Mouse (Mus musculus) liver, postnatal 0 days (tissue): ENCODE data around the gene Lypd5. TPM values are rescaled to one million over a fixed set of nuclear protein-coding genes. Genes with fewer than 3 reads are reported as not detected.

Experiments
- ATAC-seq: fragments of 200-750 bp; cut with Nextera tagmentation; 2 replicates; pipeline ENCODE4 v1.8.0; 2017; ENCODE audit warnings: mild to moderate bottlenecking, moderate library complexity
- DNase-seq: peaks from one replicate; pipeline ENCODE4 v3.0.0-alpha.2; 2016
- H3K27ac ChIP-seq: fragments of 300-500 bp; sonication (generic); 2 replicates; pipeline ENCODE4 v1.5.1; 2014; ENCODE audit warnings: antibody characterized with exemption, moderate library complexity, mild to moderate bottlenecking, low read depth
- H3K27me3 ChIP-seq: fragments of 300-500 bp; sonication (generic); 2 replicates; pipeline ENCODE4 v1.6.1; 2014; ENCODE audit warnings: low read length, control low read depth, mixed read lengths; ENCODE audit not compliant: insufficient read depth
- H3K36me3 ChIP-seq: fragments of 300-500 bp; sonication (generic); replicated peaks from 2 replicates; pipeline ENCODE4 v1.6.1; 2014; ENCODE audit warnings: mild to moderate bottlenecking, control low read depth, low read length, moderate library complexity, mixed read lengths; ENCODE audit not compliant: insufficient read depth
- H3K4me1 ChIP-seq: fragments of 300-500 bp; sonication (generic); 2 replicates; pipeline ENCODE4 v1.6.1; 2014; ENCODE audit warnings: antibody characterized with exemption, mild to moderate bottlenecking, control low read depth; ENCODE audit not compliant: insufficient read depth
- H3K4me2 ChIP-seq: fragments of 300-500 bp; sonication (generic); 2 replicates; pipeline ENCODE4 v1.6.1; 2014; ENCODE audit warnings: low read depth, mild to moderate bottlenecking, low read length, moderate library complexity, mixed read lengths
- H3K4me3 ChIP-seq: fragments of 300-500 bp; sonication (generic); 2 replicates; pipeline ENCODE4 v1.5.1; 2014; ENCODE audit warnings: low read depth, low read length
- H3K9ac ChIP-seq: fragments of 300-500 bp; sonication (generic); replicated peaks from 2 replicates; pipeline ENCODE4 v1.6.1; 2014; ENCODE audit warnings: mild to moderate bottlenecking, moderate library complexity
- H3K9me3 ChIP-seq: fragments of 300-500 bp; sonication (generic); 2 replicates; pipeline ENCODE4 v1.6.1; 2016; ENCODE audit warnings: mild to moderate bottlenecking, control low read depth, low read length, mixed read lengths
- CTCF ChIP-seq: sonication (generic); IDR thresholded peaks from 2 replicates; pipeline ENCODE4 v1.5.1; 2016; ENCODE audit warnings: antibody characterized with exemption, low read depth
- EP300 ChIP-seq: IDR thresholded peaks from 2 replicates; pipeline ENCODE4 v1.6.1; 2016; ENCODE audit warnings: antibody characterized with exemption, low read depth, mild to moderate bottlenecking
- WGBS: fragments of 180-500 bp; shearing (Covaris S2); extraction: QIAGEN DNeasy Blood & Tissue Kit; methylation state at CpG from one replicate; pipeline ENCODE4 v1.1.7; 2014; ENCODE audit not compliant: insufficient replicate concordance; 5-methylcytosine and 5-hydroxymethylcytosine counted together
- polyA plus RNA-seq: library from polyadenylated mRNA; unstranded; fragments of >200 nt; fragmentation: Nextera tagmentation; extraction: Ambion mirVana; gene quantifications from 2 replicates; pipeline ENCODE4 v1.2.1, GENCODE M21; 2015

Gene Lypd5
- polyA plus RNA-seq, 1 experiment from 2014 or later = 0.06 TPM

DNA sequence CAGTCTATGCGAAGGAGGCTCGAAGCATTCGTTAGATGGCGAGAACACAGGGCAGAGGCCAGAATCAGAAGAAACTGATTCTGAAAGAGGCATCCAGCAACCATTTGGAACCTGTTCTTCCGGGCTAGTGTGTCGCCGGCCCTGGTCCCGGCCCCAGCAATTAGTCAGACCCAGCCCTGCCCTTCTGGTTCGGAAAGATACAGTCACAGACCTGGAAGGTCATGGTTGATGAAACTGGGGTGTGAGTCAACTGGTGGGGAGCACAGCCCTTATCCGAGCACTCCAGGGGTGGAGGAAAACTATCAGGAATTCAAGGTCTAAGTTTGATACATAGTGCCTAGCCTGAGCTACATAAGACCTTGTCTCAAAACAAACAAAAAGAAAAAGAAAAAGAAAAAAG, 7.1 kb downstream of the Lypd5 start:
- Histone ChIP-seq H3K27me3 (no peaks in the 10 kb centered on the region), H3K4me3 (no peak overlapping the region), H3K36me3 (no peaks in the 10 kb centered on the region), H3K9me3 (no peaks in the 10 kb centered on the region), H3K4me2 (no peak overlapping the region), H3K4me1 (no peaks in the 10 kb centered on the region), H3K9ac (no peak overlapping the region), H3K27ac (no peak overlapping the region)
- WGBS = 71% methylated on average over 10 of the region's 10 CpGs
- no peak for DNase-seq
- no peak for ATAC-seq
- TF ChIP-seq CTCF (no peak), EP300 (no peak)

DNA sequence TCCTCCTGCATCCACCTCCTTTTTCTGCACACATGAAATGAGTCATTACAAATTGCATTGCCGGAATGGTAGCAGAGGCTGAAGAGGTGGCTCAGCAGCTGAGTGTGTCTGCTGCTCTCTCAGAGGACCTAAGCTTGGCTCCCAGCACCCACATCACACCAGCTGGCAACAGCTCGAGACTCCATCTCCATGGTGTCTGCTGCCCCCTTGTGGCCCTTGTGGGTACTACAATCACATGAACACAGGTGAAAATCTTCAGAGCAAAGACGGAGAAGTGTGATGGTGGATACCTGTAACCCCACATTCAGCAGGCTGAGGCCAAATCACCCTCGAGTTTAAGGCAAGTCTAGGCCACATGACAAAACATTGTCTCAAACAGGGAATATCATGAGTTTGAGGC, 8.9 kb downstream of the Lypd5 start:
- WGBS = 44% methylated on average over 4 of the region's 4 CpGs
- H3K27me3 ChIP-seq = no peaks in the 10 kb centered on the region
- TF ChIP-seq CTCF (peak; percentile 84), EP300 (no peak)

DNA sequence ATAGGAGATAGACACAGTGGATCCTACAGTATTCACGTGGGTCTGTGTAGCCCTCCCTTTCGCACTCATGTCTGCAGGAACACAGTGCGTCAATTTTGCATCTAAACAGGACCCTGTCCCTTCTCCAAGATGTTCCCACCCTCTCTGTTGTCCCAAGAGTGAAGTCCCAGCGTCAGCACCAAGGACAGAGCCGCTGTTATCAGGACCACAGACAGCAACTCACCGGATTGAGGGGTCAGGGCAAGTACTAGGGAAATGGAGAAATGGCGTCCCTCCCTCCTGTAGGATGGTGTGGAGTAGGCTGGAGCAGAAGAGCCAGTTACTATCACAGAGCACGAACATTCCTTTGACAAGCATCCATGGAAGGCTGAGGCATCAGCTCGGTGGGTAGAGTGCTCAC, 10.3 kb downstream of the Lypd5 start:
- ATAC-seq (no peak), DNase-seq (peak; percentile 60)
- no peaks in the 10 kb centered on the region for H3K36me3 ChIP-seq
- H3K4me1 ChIP-seq = no peaks in the 10 kb centered on the region
- WGBS = 22% methylated on average over 9 of the region's 9 CpGs
- no peak overlapping the region for H3K27ac ChIP-seq
- TF ChIP-seq EP300 (no peak), CTCF (no peak)
- no peaks in the 10 kb centered on the region for H3K27me3 ChIP-seq
- H3K9me3 ChIP-seq = no peaks in the 10 kb centered on the region
- H3K9ac ChIP-seq = no peak overlapping the region
- no peak overlapping the region for H3K4me3 ChIP-seq
- H3K4me2 ChIP-seq = no peak overlapping the region

More for the DNA sequence above, 8.9 kb downstream of the Lypd5 start:
- H3K4me2 ChIP-seq = no peak overlapping the region
- ATAC-seq = no peak
- H3K9me3 ChIP-seq = no peaks in the 10 kb centered on the region
- H3K4me3 ChIP-seq = no peak overlapping the region
- no peaks in the 10 kb centered on the region for H3K4me1 ChIP-seq
- H3K27ac ChIP-seq = no peak overlapping the region
- DNase-seq = peak; percentile 58
- H3K36me3 ChIP-seq = no peaks in the 10 kb centered on the region
- H3K9ac ChIP-seq = no peak overlapping the region

DNA sequence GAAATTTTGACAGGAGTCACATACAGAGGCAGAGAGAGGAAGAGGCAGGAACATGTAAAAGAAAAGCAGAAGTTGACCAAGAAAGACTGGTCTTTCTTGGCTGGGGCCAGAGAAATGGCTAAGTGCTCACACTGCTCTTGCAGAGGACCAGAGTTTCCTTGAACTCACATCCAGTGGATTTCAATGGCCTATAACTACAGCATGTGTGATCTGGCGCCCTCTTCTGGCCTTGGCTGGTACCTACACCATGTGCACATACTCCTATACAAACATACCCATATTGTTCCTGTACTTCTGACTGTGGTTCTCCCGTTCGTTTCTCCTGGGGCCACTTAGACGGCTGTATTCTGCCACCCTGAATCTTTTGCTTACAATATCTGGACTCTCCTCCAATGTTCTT, 12.0 kb downstream of the Lypd5 start:
- peaks cover 4% of the 10 kb centered on the region for H3K4me1 ChIP-seq
- no peak for ATAC-seq

DNA sequence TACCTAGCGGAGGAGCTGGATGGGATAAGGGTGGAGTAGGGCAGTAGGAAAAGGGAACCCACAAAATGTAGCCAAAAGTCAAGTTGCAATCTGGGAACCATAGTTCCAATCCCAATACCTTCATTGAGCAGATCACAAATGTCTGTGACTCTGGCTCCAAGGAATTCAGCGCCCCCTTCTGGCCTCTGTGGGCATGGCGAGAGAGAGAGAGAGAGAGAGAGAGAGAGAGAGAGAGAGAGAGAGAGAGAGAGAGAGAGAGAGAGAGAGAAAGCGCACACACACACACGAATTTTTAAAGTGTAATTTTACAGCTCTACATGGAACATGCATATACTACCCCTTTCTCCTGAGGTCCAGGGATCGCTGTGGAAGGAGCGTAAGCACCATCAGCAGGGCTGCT, 14.2 kb downstream of the Lypd5 start:
- DNase-seq (peak; percentile 67), ATAC-seq (no peak)
- no peaks in the 10 kb centered on the region for H3K27me3 ChIP-seq
- H3K4me3 ChIP-seq = no peak overlapping the region
- TF ChIP-seq CTCF (peak; percentile 66), EP300 (no peak)
- peaks cover 14% of the 10 kb centered on the region for H3K4me1 ChIP-seq
- WGBS = 22% methylated on average over 6 of the region's 7 CpGs
- no peak overlapping the region for H3K9ac ChIP-seq
- H3K9me3 ChIP-seq = no peaks in the 10 kb centered on the region
- no peak overlapping the region for H3K4me2 ChIP-seq
- no peak overlapping the region for H3K27ac ChIP-seq
- H3K36me3 ChIP-seq = no peaks in the 10 kb centered on the region

More for the DNA sequence above, 12.0 kb downstream of the Lypd5 start:
- TF ChIP-seq EP300 = no peak
- TF ChIP-seq CTCF = peak; percentile 56
- DNase-seq = peak; percentile 45
- H3K27me3 ChIP-seq = no peaks in the 10 kb centered on the region
- H3K4me3 ChIP-seq = no peak overlapping the region
- H3K9me3 ChIP-seq = no peaks in the 10 kb centered on the region
- no peak overlapping the region for H3K27ac ChIP-seq
- WGBS = 64% methylated on average over 4 of the region's 4 CpGs
- H3K9ac ChIP-seq = no peak overlapping the region
- no peak overlapping the region for H3K4me2 ChIP-seq
- H3K36me3 ChIP-seq = no peaks in the 10 kb centered on the region

DNA sequence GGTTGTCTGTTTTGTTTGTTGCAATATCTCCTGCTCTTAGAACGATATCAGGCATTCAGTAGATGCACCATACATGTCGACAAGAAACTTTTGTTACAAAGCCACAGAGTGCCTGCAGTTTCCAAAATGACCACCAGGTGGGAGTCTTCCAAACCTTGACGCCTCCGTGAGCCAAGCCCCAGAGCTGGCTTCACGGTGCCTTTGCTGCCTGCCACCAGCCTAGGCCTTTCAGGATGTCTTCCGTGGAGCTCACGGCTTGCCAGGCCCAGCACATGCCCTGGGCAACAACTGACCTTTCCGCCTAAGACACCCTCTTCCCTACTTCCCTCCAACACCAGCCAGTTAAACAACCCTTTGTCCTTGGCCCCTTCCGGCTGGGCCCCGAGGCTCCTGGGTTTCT, 15.8 kb downstream of the Lypd5 start:
- Histone ChIP-seq H3K9ac (no peak overlapping the region; the same call in 1 of the 2 replicates), H3K27ac (0 out of 2 replicates have a peak overlapping the region, but pooled peaks have one; percentile 24), H3K9me3 (no peaks in the 10 kb centered on the region), H3K4me1 (peaks cover 19% of the 10 kb centered on the region), H3K27me3 (no peaks in the 10 kb centered on the region), H3K4me3 (no peak overlapping the region), H3K4me2 (peak overlapping the region; percentile 48; the same call in 1 of the 2 replicates), H3K36me3 (no peaks in the 10 kb centered on the region)
- DNase-seq (peak; percentile 91), ATAC-seq (peak; percentile 65)
- WGBS = 16% methylated on average over 10 of the region's 10 CpGs
- peak; percentile 96 for TF ChIP-seq CTCF
- TF ChIP-seq EP300 = no peak
